ENCODE assay signal across 7 mouse cellular contexts in genomic region chr14:45565216-45566065, GRCm38 (mm10). TPM values are rescaled to one million over a fixed set of nuclear protein-coding genes. Genes with fewer than 3 reads are reported as not detected.
DNase-seq lines count a peak whose midpoint lies in the region; ATAC-seq and TF ChIP-seq lines count a peak whose summit lies in the region.

No protein-coding gene starts in this region.

- 4% methylated on average over 20 of the region's 20 CpGs for WGBS in embryonic facial prominence, embryonic 15.5 days
- whole genome bisulfite sequencing in kidney, postnatal 0 days, result 7% methylated on average over 20 of the region's 20 CpGs
- 21% methylated on average over 20 of the region's 20 CpGs for WGBS in liver, embryonic 16.5 days (ENCODE audit: insufficient replicate concordance)
- 6% methylated on average over 20 of the region's 20 CpGs for WGBS in neural tube, embryonic 15.5 days

- no peaks in the 10 kb centered on the region for H3K36me3 ChIP-seq in embryonic facial prominence, embryonic 15.5 days
- H3K36me3 ChIP-seq in kidney, postnatal 0 days (ENCODE audit: insufficient read depth, low read length), result no peaks in the 10 kb centered on the region
- no peaks in the 10 kb centered on the region for H3K36me3 ChIP-seq in liver, embryonic 16.5 days (ENCODE audit: control insufficient read depth, insufficient read depth)
- no peaks in the 10 kb centered on the region for H3K36me3 ChIP-seq in neural tube, embryonic 15.5 days

- H3K9ac ChIP-seq in embryonic facial prominence, embryonic 15.5 days, result no peak overlapping the region
- peak overlapping the region; percentile 43 for H3K9ac ChIP-seq in kidney, postnatal 0 days (ENCODE audit: low read depth, low read length)
- H3K9ac ChIP-seq in liver, embryonic 16.5 days (ENCODE audit: low read depth, low read length), result no peak overlapping the region
- H3K9ac ChIP-seq in neural tube, embryonic 15.5 days (replicated peaks), result no peak overlapping the region

- H3K27ac ChIP-seq in embryonic facial prominence, embryonic 15.5 days (replicated peaks), result peak overlapping the region; percentile 92
- peak overlapping the region; percentile 42; the same call in 1 of the 2 replicates for H3K27ac ChIP-seq in kidney, postnatal 0 days
- no peak overlapping the region for H3K27ac ChIP-seq in liver, embryonic 16.5 days (ENCODE audit: low read length)
- peak overlapping the region; percentile 78 for H3K27ac ChIP-seq in neural tube, embryonic 15.5 days (replicated peaks)

- peaks cover 47% of the 10 kb centered on the region for H3K4me1 ChIP-seq in embryonic facial prominence, embryonic 15.5 days
- H3K4me1 ChIP-seq in kidney, postnatal 0 days (replicated peaks; ENCODE audit: insufficient read depth, low read length), result peaks cover 5% of the 10 kb centered on the region; the same call in 1 of the 2 replicates
- H3K4me1 ChIP-seq in liver, embryonic 16.5 days (ENCODE audit: control insufficient read depth, low read depth, low read length), result no peaks in the 10 kb centered on the region; the same call in 1 of the 2 replicates
- H3K4me1 ChIP-seq in neural tube, embryonic 15.5 days, result peaks cover 15% of the 10 kb centered on the region

- no peak for TF ChIP-seq CTCF in kidney, postnatal 0 days (IDR thresholded peaks at IDR 0.05; ENCODE audit: low read depth)

- peak overlapping the region; percentile 49 for H3K4me2 ChIP-seq in embryonic facial prominence, embryonic 15.5 days (replicated peaks)
- H3K4me2 ChIP-seq in kidney, postnatal 0 days (ENCODE audit: low read length), result peak overlapping the region; percentile 61
- peak overlapping the region; percentile 44 for H3K4me2 ChIP-seq in liver, embryonic 16.5 days (ENCODE audit: low read depth, low read length)
- H3K4me2 ChIP-seq in neural tube, embryonic 15.5 days, result peak overlapping the region; percentile 52

- ATAC-seq in embryonic facial prominence, embryonic 15.5 days (ENCODE audit: insufficient number of reproducible peaks, low FRiP score, low TSS enrichment, low read depth), result peak; percentile 82
- ATAC-seq in kidney, postnatal 0 days (replicated peaks; ENCODE audit: low FRiP score, low read depth), result no peak; the same call in 1 of the 2 replicates
- ATAC-seq in liver, embryonic 16.5 days (ENCODE audit: low read depth), result no peak
- peak; percentile 71 for ATAC-seq in neural tube, embryonic 15.5 days (ENCODE audit: low FRiP score)

- DNase-seq in adrenal gland, postnatal 36 days, result peak; percentile 34 to 59
- peak; percentile 58 to 62 for DNase-seq in heart, adult 9 months (ENCODE audit: low spot score in 2 of 2)
- peak; percentile 67 for DNase-seq in kidney, postnatal 0 days (ENCODE audit: low spot score)
- peak; percentile 56 for DNase-seq in urinary bladder, postnatal 14 days (ENCODE audit: low spot score)

- peak overlapping the region; percentile 28 for H3K4me3 ChIP-seq in embryonic facial prominence, embryonic 15.5 days (replicated peaks)
- H3K4me3 ChIP-seq in kidney, postnatal 0 days (replicated peaks; ENCODE audit: low read depth, low read length), result peak overlapping the region; percentile 14; the same call in 1 of the 2 replicates
- H3K4me3 ChIP-seq in liver, embryonic 16.5 days (ENCODE audit: low read depth, low read length), result no peak overlapping the region
- H3K4me3 ChIP-seq in neural tube, embryonic 15.5 days (replicated peaks), result peak overlapping the region; percentile 16

- no peaks in the 10 kb centered on the region for H3K27me3 ChIP-seq in embryonic facial prominence, embryonic 15.5 days
- H3K27me3 ChIP-seq in kidney, postnatal 0 days (ENCODE audit: insufficient read depth, low read length), result no peaks in the 10 kb centered on the region
- no peaks in the 10 kb centered on the region for H3K27me3 ChIP-seq in liver, embryonic 16.5 days (ENCODE audit: control insufficient read depth, insufficient read depth, low read depth, low read length)
- no peaks in the 10 kb centered on the region for H3K27me3 ChIP-seq in neural tube, embryonic 15.5 days (replicated peaks)

- no peaks in the 10 kb centered on the region for H3K9me3 ChIP-seq in embryonic facial prominence, embryonic 15.5 days (replicated peaks)
- H3K9me3 ChIP-seq in kidney, postnatal 0 days (replicated peaks; ENCODE audit: low read length), result no peaks in the 10 kb centered on the region
- H3K9me3 ChIP-seq in liver, embryonic 16.5 days (replicated peaks; ENCODE audit: control insufficient read depth, low read length), result no peaks in the 10 kb centered on the region
- no peaks in the 10 kb centered on the region for H3K9me3 ChIP-seq in neural tube, embryonic 15.5 days (replicated peaks)

RNA-seq across cellular contexts. Expression of gene Fermt2, which starts 35.5 kb away (rescaled TPM):
- total RNA-seq in adrenal gland, postnatal 36 days (2021), result 100 to 1,000 TPM; 105 to 134 TPM
- 136 and 150 TPM in 2 replicates for polyA plus RNA-seq in embryonic facial prominence, embryonic 15.5 days (2015; fragmentation: Nextera tagmentation; extraction: Ambion mirVana)
- 216 and 226 TPM in 2 replicates for polyA plus RNA-seq in kidney, postnatal 0 days (2015; fragmentation: Nextera tagmentation; extraction: Ambion mirVana)
- polyA plus RNA-seq in liver, embryonic 16.5 days (2015; fragmentation: Nextera tagmentation; extraction: Ambion mirVana), result 44.8 and 50.4 TPM in 2 replicates
- 78.7 and 103 TPM in 2 replicates for polyA plus RNA-seq in neural tube, embryonic 15.5 days (2015; fragmentation: Nextera tagmentation; extraction: Ambion mirVana)

Comparison
In these comparisons a context has a peak if more than half of its experiments do, and no peak if none do; other contexts are left out.
1. ATAC-seq: peak in embryonic facial prominence, embryonic 15.5 days (single experiment) and neural tube, embryonic 15.5 days (single experiment); none in kidney, postnatal 0 days (single experiment) and liver, embryonic 16.5 days (single experiment).
2. Peak in every context shown above with its lines, with median percentiles within 50 percentile points of each other: DNase-seq and H3K4me2 ChIP-seq.